Mouse (Mus musculus): ENCODE measurements around the gene Lrrc34.
A peak's percentile ranks its signal among the peaks of the same experiment; 100 is the strongest.

- no peak for TF ChIP-seq POLR2A (IDR thresholded peaks at IDR 0.05; ENCODE audit: borderline replicate concordance, extremely low read depth, low read depth, low read length)
- 0 out of 2 replicates have a peak, but pooled peaks have one; percentile 0 for TF ChIP-seq CTCF (IDR thresholded peaks at IDR 0.05; ENCODE audit: insufficient read depth, low read length)
Observed at GRCm38 (mm10) chr3:30592418-30592853, 55.2 kb downstream of the Lrrc34 start.
